Comparison of ENCODE assay signal across 12 mouse cellular contexts in the genomic region with DNA sequence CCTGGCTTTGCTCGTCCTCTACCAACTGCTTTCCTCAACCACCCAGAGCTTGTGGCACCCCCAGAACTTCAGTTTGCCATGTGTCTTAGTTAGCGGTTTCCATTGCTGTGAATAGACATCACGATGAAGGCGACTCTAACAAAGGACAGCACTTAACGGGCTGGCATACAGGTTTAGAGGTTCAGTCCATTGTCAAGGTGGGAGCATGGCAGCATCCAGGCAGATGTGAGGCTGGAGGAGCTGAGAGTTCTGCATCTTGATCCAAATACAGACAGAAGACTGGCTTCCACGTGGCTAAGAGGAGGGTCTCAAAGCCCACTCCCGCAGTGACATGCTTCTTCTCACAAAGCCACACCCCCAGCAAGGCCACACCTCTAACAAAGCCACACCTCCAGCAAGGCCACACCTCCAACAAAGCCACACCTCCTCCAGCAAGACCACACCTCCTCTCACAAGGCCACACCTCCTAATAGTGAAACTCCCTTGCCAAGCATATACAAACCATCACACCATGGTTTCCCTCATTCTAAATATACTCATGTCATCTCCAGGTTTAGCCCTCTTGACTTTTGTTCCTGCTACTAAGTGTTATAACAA. TPM values are rescaled to one million over a fixed set of nuclear protein-coding genes. Genes with fewer than 3 reads are reported as not detected.
DNase-seq lines count a peak whose midpoint lies in the region; ATAC-seq and TF ChIP-seq lines count a peak whose summit lies in the region.
"Had no signal": no experiment of that assay in that cellular context is flagged by ENCODE, and none has a peak within 500 bp of the region (broad histone marks: within the 10 kb centered on the region; RNA-seq: fewer than 3 reads in every experiment).

No protein-coding gene starts in this region.

- 0 out of 2 replicates have a peak, but pooled peaks have one; percentile 30 for ATAC-seq in lung, postnatal 0 days
- 0 out of 2 replicates have a peak, but pooled peaks have one; percentile 23 for ATAC-seq in neutrophil, adult 5-6 weeks (ENCODE audit: extremely low read depth, insufficient number of reproducible peaks, low FRiP score, poor library complexity, severe bottlenecking)

- no peak overlapping the region for H3K27ac ChIP-seq in lung, postnatal 0 days (ENCODE audit: low read length)
- no peak overlapping the region for H3K27ac ChIP-seq in ES-E14 (ENCODE audit: insufficient read depth, low read depth, low read length, poor library complexity, severe bottlenecking)

- no peak overlapping the region for H3K4me3 ChIP-seq in lung, postnatal 0 days (ENCODE audit: low read depth, low read length)
- H3K4me3 ChIP-seq in ES-E14 (ENCODE audit: insufficient read depth in 1 of 2, low read depth in 1 of 2, low read length in 2 of 2, poor library complexity in 1 of 2, severe bottlenecking in 1 of 2) = peak overlapping the region; percentile 29 to 72; a peak in 2 of 4 replicates
- H3K4me3 ChIP-seq: myocyte had no signal

- no peaks in the 10 kb centered on the region for H3K27me3 ChIP-seq in lung, postnatal 0 days (replicated peaks; ENCODE audit: insufficient read depth, low read length)

- H3K4me1 ChIP-seq in lung, postnatal 0 days (ENCODE audit: insufficient read depth, low read depth, low read length) = no peaks in the 10 kb centered on the region
- peaks cover 0 to 3% of the 10 kb centered on the region in 2 experiments; a peak in 2 of 4 replicates for H3K4me1 ChIP-seq in ES-E14 (ENCODE audit: control insufficient read depth in 2 of 2, insufficient read depth in 2 of 2, low read length in 2 of 2, poor library complexity in 1 of 2)

- no peak overlapping the region for H3K9ac ChIP-seq in lung, postnatal 0 days (replicated peaks; ENCODE audit: low read depth)
- H3K9ac ChIP-seq in ES-E14 (ENCODE audit: insufficient read depth, low read depth, low read length, poor library complexity, severe bottlenecking) = no peak overlapping the region

- 68% methylated on average over 7 of the region's 7 CpGs for WGBS in lung, postnatal 0 days

- no peak overlapping the region for H3K4me2 ChIP-seq in lung, postnatal 0 days (replicated peaks; ENCODE audit: low read depth, low read length)

- no peak for TF ChIP-seq EP300 in lung, postnatal 0 days (IDR thresholded peaks at IDR 0.05)

- in situ Hi-C loops in ES-E14 (cut with MboI; ENCODE audit: low sequenced_read_pairs in 2 of 2, unreplicated experiment in 2 of 2) = no loop called here

- DNase-seq in lung, postnatal 0 days (ENCODE audit: low spot score) = no peak
- no peak for DNase-seq in lung, adult 18-20 months
- DNase-seq in ES-E14 (ENCODE audit: low read depth, low spot score) = peak; percentile 74
- DNase-seq in liver = peak; percentile 54
- DNase-seq in kidney, adult 11 months = no peak
- DNase-seq in lung, postnatal 14 days = no peak
- no peak for DNase-seq in urinary bladder, adult 18-20 months (ENCODE audit: low spot score in 2 of 2)
- DNase-seq: cerebellum, adult 9-10 months; lung, postnatal 36 days; thymus, postnatal 4 days had no signal

- TF ChIP-seq CTCF in lung, postnatal 0 days (IDR thresholded peaks at IDR 0.05) = no peak

- H3K36me3 ChIP-seq in lung, postnatal 0 days (ENCODE audit: insufficient read depth, low read length) = no peaks in the 10 kb centered on the region
- no peaks in the 10 kb centered on the region for H3K36me3 ChIP-seq in ES-E14 (ENCODE audit: control insufficient read depth, insufficient read depth, low read length, poor library complexity, severe bottlenecking)

- H3K9me3 ChIP-seq in lung, postnatal 0 days (ENCODE audit: low read length) = no peaks in the 10 kb centered on the region
- H3K9me3 ChIP-seq in ES-E14 (ENCODE audit: control insufficient read depth, insufficient read depth, low read depth, low read length) = no peaks in the 10 kb centered on the region

TF ChIP-seq in ES-E14, 5 proteins besides CTCF, POLR2A, EP300 and RAD21:
- TF ChIP-seq CHD2 (IDR thresholded peaks at IDR 0.05; ENCODE audit: low read depth, low read length) (no peak), ZNF384 (IDR thresholded peaks at IDR 0.05; ENCODE audit: low read depth, low read length) (no peak), MAFK (IDR thresholded peaks at IDR 0.05; ENCODE audit: insufficient read depth, low read depth, low read length) (no peak)

RNA-seq across cellular contexts. Expression of gene Myl12a, which starts 8.1 kb away (rescaled TPM):
- polyA plus RNA-seq in lung, postnatal 0 days (2015; fragmentation: Nextera tagmentation; extraction: Ambion mirVana) = 1,283 and 1,300 TPM in 2 replicates
- total RNA-seq in ES-E14 (2012; rRNA removed) = 344 and 460 TPM in 2 replicates
- 159 and 183 TPM in 2 replicates for total RNA-seq in neutrophil, adult 5-6 weeks (2017)

RNA-seq across cellular contexts. Expression of gene Myom1, which starts 8.3 kb away (rescaled TPM):
- polyA plus RNA-seq in lung, postnatal 0 days (2015; fragmentation: Nextera tagmentation; extraction: Ambion mirVana) = 9.2 and 12.7 TPM in 2 replicates
- total RNA-seq in ES-E14 (2012; rRNA removed) = 2.4 and 3.3 TPM in 2 replicates
- total RNA-seq in neutrophil, adult 5-6 weeks (2017) = 1.0 and 2.3 TPM in 2 replicates

Comparison
In these comparisons a context has a peak if more than half of its experiments do, and no peak if none do; other contexts are left out.
1. DNase-seq: peak in ES-E14 (single experiment) and liver (single experiment); none in lung, postnatal 0 days (single experiment), lung, adult 18-20 months (0 of 2), kidney, adult 11 months (single experiment), lung, postnatal 14 days (single experiment) and urinary bladder, adult 18-20 months (0 of 2).